Mouse (Mus musculus): ENCODE results near the gene Cd8a.
"Not testable (repeated sequence)": the region's sequence is repeated elsewhere in the genome, so short reads cannot be mapped to it uniquely, and the experiment has no call there.

Gene Cd8a

GRCm38 (mm10) chr6:71373249-71373775 is at the start of gene Cd8a:
Gene Cd8a (plus strand): TSS chr6:71373427.
- no peak for DNase-seq

- no peak for DNase-seq
Observed at GRCm38 (mm10) chr6:71324816-71325215, 48.4 kb upstream of the Cd8a start.

- DNase-seq: no peak
Observed at GRCm38 (mm10) chr6:71329881-71330280, 43.3 kb upstream of the Cd8a start.

- no peak for DNase-seq
Observed at GRCm38 (mm10) chr6:71330486-71330885, 42.7 kb upstream of the Cd8a start.

GRCm38 (mm10) chr6:71331491-71331890 is 41.7 kb upstream of the Cd8a start:
- DNase-seq: not testable (repeated sequence)

GRCm38 (mm10) chr6:71332236-71332965 is 40.8 kb upstream of the Cd8a start:
- peak; percentile 8 to 11 for DNase-seq

GRCm38 (mm10) chr6:71333031-71333430 is 40.2 kb upstream of the Cd8a start:
- no peak for DNase-seq

- no peak for DNase-seq
Observed at GRCm38 (mm10) chr6:71333578-71334273, 39.5 kb upstream of the Cd8a start.

- DNase-seq: no peak
Observed at GRCm38 (mm10) chr6:71337666-71338065, 35.6 kb upstream of the Cd8a start.

- DNase-seq: no peak
Observed at GRCm38 (mm10) chr6:71338941-71339340, 34.3 kb upstream of the Cd8a start.

- no peak for DNase-seq
Observed at GRCm38 (mm10) chr6:71339351-71339750, 33.9 kb upstream of the Cd8a start.

GRCm38 (mm10) chr6:71341179-71341578 is 32.0 kb upstream of the Cd8a start:
- DNase-seq: no peak

GRCm38 (mm10) chr6:71348006-71348405 is 25.2 kb upstream of the Cd8a start:
- DNase-seq: no peak

- no peak for DNase-seq
Observed at GRCm38 (mm10) chr6:71351201-71351600, 22.0 kb upstream of the Cd8a start.

- DNase-seq: no peak
Observed at GRCm38 (mm10) chr6:71352201-71352600, 21.0 kb upstream of the Cd8a start.

- DNase-seq: no peak
Observed at GRCm38 (mm10) chr6:71352866-71353427, 20.3 kb upstream of the Cd8a start.

- DNase-seq: no peak
Observed at GRCm38 (mm10) chr6:71353722-71354121, 19.5 kb upstream of the Cd8a start.

GRCm38 (mm10) chr6:71357493-71357892 is 15.7 kb upstream of the Cd8a start:
- no peak for DNase-seq

GRCm38 (mm10) chr6:71360221-71360620 is 13.0 kb upstream of the Cd8a start:
- no peak for DNase-seq

GRCm38 (mm10) chr6:71360751-71361150 is 12.5 kb upstream of the Cd8a start:
- DNase-seq: no peak

- DNase-seq: no peak
Observed at GRCm38 (mm10) chr6:71361156-71361670, 12.0 kb upstream of the Cd8a start.

GRCm38 (mm10) chr6:71363995-71364394 is 9.2 kb upstream of the Cd8a start:
- DNase-seq: no peak

- DNase-seq: no peak
Observed at GRCm38 (mm10) chr6:71369416-71369815, 3.8 kb upstream of the Cd8a start.

Measured in lung, adult 18-20 months (tissue).